ENCODE assay signal across 15 mouse cellular contexts in genomic region chr13:54189896-54190295, GRCm38 (mm10). TPM values are rescaled to one million over a fixed set of nuclear protein-coding genes. Genes with fewer than 3 reads are reported as not detected.
DNase-seq lines count a peak whose midpoint lies in the region; ATAC-seq lines count a peak whose summit lies in the region.
"Had no signal": no experiment of that assay in that cellular context is flagged by ENCODE, and none has a peak within 500 bp of the region (broad histone marks: within the 10 kb centered on the region; RNA-seq: fewer than 3 reads in every experiment).

No protein-coding gene starts in this region.

- no peak for ATAC-seq in forebrain, embryonic 11.5 days (replicated peaks; ENCODE audit: low FRiP score)
- ATAC-seq: inflammation-experienced regulatory T-cells, adult 6 months had no signal

- peaks cover 5% of the 10 kb centered on the region; the same call in 1 of the 2 replicates for H3K4me1 ChIP-seq in forebrain, embryonic 11.5 days (replicated peaks; ENCODE audit: control insufficient read depth, insufficient read depth, low read length)
- peaks cover 10% of the 10 kb centered on the region for H3K4me1 ChIP-seq in forebrain, embryonic 10.5 days

- H3K9ac ChIP-seq in forebrain, embryonic 11.5 days (ENCODE audit: low read length), result no peak overlapping the region
- H3K9ac ChIP-seq: forebrain, embryonic 12.5 days; heart, embryonic 12.5 days had no signal

- no peak overlapping the region for H3K4me2 ChIP-seq in forebrain, embryonic 11.5 days (ENCODE audit: low read depth, low read length, severe bottlenecking)
- H3K4me2 ChIP-seq: forebrain, embryonic 12.5 days; heart, embryonic 12.5 days had no signal

- H3K4me3 ChIP-seq in forebrain, embryonic 11.5 days (ENCODE audit: low read depth, low read length), result no peak overlapping the region
- no peak overlapping the region for H3K4me3 ChIP-seq in forebrain, embryonic 10.5 days
- H3K4me3 ChIP-seq: forebrain, embryonic 12.5 days; heart, embryonic 12.5 days had no signal

- no peaks in the 10 kb centered on the region for H3K36me3 ChIP-seq in forebrain, embryonic 11.5 days (ENCODE audit: control insufficient read depth, insufficient read depth, low read length)
- H3K36me3 ChIP-seq in forebrain, embryonic 10.5 days (replicated peaks), result no peaks in the 10 kb centered on the region
- no peaks in the 10 kb centered on the region for H3K36me3 ChIP-seq in splenic B cell, adult 2 months (ENCODE audit: control insufficient read depth, insufficient read depth, low read length, poor library complexity, severe bottlenecking)
- H3K36me3 ChIP-seq: forebrain, embryonic 12.5 days; heart, embryonic 12.5 days had no signal

- no peaks in the 10 kb centered on the region for H3K9me3 ChIP-seq in forebrain, embryonic 11.5 days (ENCODE audit: control insufficient read depth, low read length)
- H3K9me3 ChIP-seq in forebrain, embryonic 10.5 days, result no peaks in the 10 kb centered on the region
- H3K9me3 ChIP-seq: forebrain, embryonic 12.5 days; heart, embryonic 12.5 days had no signal

- H3K27ac ChIP-seq in forebrain, embryonic 11.5 days (ENCODE audit: low read depth, low read length), result no peak overlapping the region
- H3K27ac ChIP-seq in forebrain, embryonic 10.5 days, result no peak overlapping the region
- H3K27ac ChIP-seq: forebrain, embryonic 12.5 days had no signal

- DNase-seq in forebrain, embryonic 11.5 days (ENCODE audit: low spot score), result peak; percentile 56
- DNase-seq in forebrain, embryonic 10.5 days (ENCODE audit: extremely low spot score, low spot score), result no peak
- peak; percentile 45 for DNase-seq in thymus, postnatal 4 days
- DNase-seq in thymus, postnatal 14 days, result no peak
- peak; percentile 62 for DNase-seq in embryo, embryonic 11.5 days (ENCODE audit: low read depth, low spot score)
- DNase-seq in splenic B cell, adult 2 months (ENCODE audit: low read depth, low spot score), result peak; percentile 82
- DNase-seq in adrenal gland, postnatal 10 days, result no peak
- no peak for DNase-seq in left cerebral cortex, adult 11 months (ENCODE audit: low spot score)
- DNase-seq: adrenal gland, adult 8-10 months; cerebellum, adult 9-11 months; layer of hippocampus, postnatal 36 days; midbrain, embryonic 14.5 days had no signal

- H3K27me3 ChIP-seq in forebrain, embryonic 11.5 days (ENCODE audit: control insufficient read depth, insufficient read depth, low read length), result peaks cover 10% of the 10 kb centered on the region
- peaks cover 43% of the 10 kb centered on the region for H3K27me3 ChIP-seq in forebrain, embryonic 10.5 days (ENCODE audit: poor library complexity, severe bottlenecking)
- H3K27me3 ChIP-seq in splenic B cell, adult 2 months (ENCODE audit: control insufficient read depth, insufficient read depth, low read length, poor library complexity, severe bottlenecking), result no peaks in the 10 kb centered on the region

- 82% methylated on average over 14 of the region's 14 CpGs for WGBS in forebrain, embryonic 11.5 days
- WGBS in forebrain, embryonic 10.5 days, result 88% methylated on average over 14 of the region's 14 CpGs

RNA-seq across cellular contexts. Expression of gene Hrh2, which starts 2.0 kb away (rescaled TPM):
- polyA plus RNA-seq in forebrain, embryonic 11.5 days (2014; fragmentation: Nextera tagmentation; extraction: Ambion mirVana), result not detected in 2 replicates
- polyA plus RNA-seq in forebrain, embryonic 10.5 days (2016; fragmentation: Nextera tagmentation; extraction: Ambion mirVana), result 0.06 TPM in 1 of 2 replicates, not detected in the other
- total RNA-seq in adrenal gland, postnatal 10 days (2021), result under 1 TPM; 0.21 to 0.48 TPM
- polyA plus RNA-seq: forebrain, embryonic 12.5 days; heart, embryonic 12.5 days had no signal

Comparison
In these comparisons a context has a peak if more than half of its experiments do, and no peak if none do; other contexts are left out.
1. DNase-seq: peak in forebrain, embryonic 11.5 days (single experiment), thymus, postnatal 4 days (single experiment), embryo, embryonic 11.5 days (single experiment) and splenic B cell, adult 2 months (single experiment); none in forebrain, embryonic 10.5 days (single experiment), thymus, postnatal 14 days (single experiment), adrenal gland, postnatal 10 days (single experiment) and left cerebral cortex, adult 11 months (single experiment).